Mouse (Mus musculus): ENCODE results near the gene Scgb1b30. TPM values are rescaled to one million over a fixed set of nuclear protein-coding genes. Genes with fewer than 3 reads are reported as not detected.
"Not testable (repeated sequence)": the region's sequence is repeated elsewhere in the genome, so short reads cannot be mapped to it uniquely, and the experiment has no call there.

The Scgb1b30 gene
- polyA plus RNA-seq (2015; fragmentation: Nextera tagmentation; extraction: Ambion mirVana), result not detected in 2 replicates

- Histone ChIP-seq H3K9ac (no peak within 1 kb of the TSS), H3K36me3 (ENCODE audit: poor library complexity, severe bottlenecking) (no peaks in the 10 kb centered on the region), H3K27me3 (no peaks in the 10 kb centered on the region), H3K4me3 (no peak within 1 kb of the TSS), H3K27ac (no peak within 1 kb of the TSS), H3K4me2 (no peak within 1 kb of the TSS), H3K4me1 (no peaks in the 10 kb centered on the region), H3K9me3 (replicated peaks) (peaks cover 9% of the 10 kb centered on the region; the same call in 1 of the 2 replicates)
- WGBS, result 71% methylated on average over 3 of the region's 3 CpGs
- no peak for ATAC-seq
These were observed at the start of gene Scgb1b30 for GRCm38 (mm10) chr7:34094911-34095481. TSS of gene Scgb1b30 (plus strand) at chr7:34095431.

GRCm38 (mm10) chr7:34068132-34068531 lies 27.1 kb upstream of the Scgb1b30 start:
- not testable (repeated sequence) for H3K36me3 ChIP-seq (ENCODE audit: poor library complexity, severe bottlenecking); H3K9ac ChIP-seq; H3K27me3 ChIP-seq; H3K27ac ChIP-seq; H3K4me1 ChIP-seq; H3K4me2 ChIP-seq; H3K4me3 ChIP-seq; H3K9me3 ChIP-seq (replicated peaks); ATAC-seq
- WGBS, result 79% methylated on average over 5 of the region's 5 CpGs

- Histone ChIP-seq H3K36me3 (ENCODE audit: poor library complexity, severe bottlenecking) (no peaks in the 10 kb centered on the region), H3K27me3 (no peaks in the 10 kb centered on the region), H3K9me3 (replicated peaks) (no peaks in the 10 kb centered on the region; the same call in 1 of the 2 replicates), H3K4me3 (no peak overlapping the region), H3K9ac (no peak overlapping the region), H3K4me1 (no peaks in the 10 kb centered on the region), H3K27ac (no peak overlapping the region), H3K4me2 (no peak overlapping the region)
- no peak for ATAC-seq
- WGBS, result 84% methylated on average over 2 of the region's 2 CpGs
These were observed 4.8 kb downstream of the Scgb1b30 start for GRCm38 (mm10) chr7:34100002-34100401.

- Histone ChIP-seq H3K4me2 (no peak overlapping the region), H3K9me3 (replicated peaks) (no peaks in the 10 kb centered on the region; the same call in 1 of the 2 replicates), H3K36me3 (ENCODE audit: poor library complexity, severe bottlenecking) (no peaks in the 10 kb centered on the region), H3K27ac (no peak overlapping the region), H3K27me3 (no peaks in the 10 kb centered on the region), H3K9ac (no peak overlapping the region), H3K4me3 (no peak overlapping the region), H3K4me1 (no peaks in the 10 kb centered on the region)
- no peak for ATAC-seq
These were observed 6.0 kb downstream of the Scgb1b30 start for GRCm38 (mm10) chr7:34101276-34101675.

- H3K27ac ChIP-seq, result no peak overlapping the region
- H3K4me3 ChIP-seq, result no peak overlapping the region
- H3K36me3 ChIP-seq (ENCODE audit: poor library complexity, severe bottlenecking), result peaks cover 38% of the 10 kb centered on the region
- no peaks in the 10 kb centered on the region for H3K27me3 ChIP-seq
- no peaks in the 10 kb centered on the region for H3K9me3 ChIP-seq (replicated peaks)
- ATAC-seq, result 0 out of 2 replicates have a peak, but pooled peaks have one; percentile 27
- H3K4me2 ChIP-seq, result no peak overlapping the region
- H3K9ac ChIP-seq, result no peak overlapping the region
- WGBS, result 65% methylated on average over 5 of the region's 5 CpGs
- H3K4me1 ChIP-seq, result no peaks in the 10 kb centered on the region
These were observed 14.0 kb downstream of the Scgb1b30 start for GRCm38 (mm10) chr7:34109190-34109589.

- no peak for ATAC-seq
- Histone ChIP-seq H3K4me3 (no peak overlapping the region), H3K4me1 (0 out of 2 replicates have a peak, but pooled peaks cover 5% of the 10 kb centered on the region), H3K4me2 (no peak overlapping the region), H3K9me3 (replicated peaks) (no peaks in the 10 kb centered on the region), H3K27me3 (no peaks in the 10 kb centered on the region), H3K27ac (no peak overlapping the region), H3K9ac (no peak overlapping the region), H3K36me3 (ENCODE audit: poor library complexity, severe bottlenecking) (peaks cover 70% of the 10 kb centered on the region)
- 73% methylated on average over 3 of the region's 3 CpGs for WGBS
These were observed 21.4 kb downstream of the Scgb1b30 start for GRCm38 (mm10) chr7:34116601-34117000.

GRCm38 (mm10) chr7:34120636-34121035 lies 25.4 kb downstream of the Scgb1b30 start:
- H3K4me1 ChIP-seq; H3K9ac ChIP-seq; H3K27ac ChIP-seq; H3K4me3 ChIP-seq; H3K27me3 ChIP-seq; H3K4me2 ChIP-seq; ATAC-seq; H3K9me3 ChIP-seq (replicated peaks): not testable (repeated sequence)
- WGBS, result 47% methylated on average over 1 of the region's 1 CpGs
- peaks cover 34% of the 10 kb centered on the region; the same call in 1 of the 2 replicates for H3K36me3 ChIP-seq (ENCODE audit: poor library complexity, severe bottlenecking)

GRCm38 (mm10) chr7:34122987-34123720 lies 27.9 kb downstream of the Scgb1b30 start:
- H3K4me2 ChIP-seq, result no peak overlapping the region
- H3K4me1 ChIP-seq, result no peaks in the 10 kb centered on the region; the same call in 1 of the 2 replicates
- peaks cover 21% of the 10 kb centered on the region for H3K36me3 ChIP-seq (ENCODE audit: poor library complexity, severe bottlenecking)
- WGBS, result 89% methylated on average over 6 of the region's 6 CpGs
- H3K9me3 ChIP-seq (replicated peaks), result peaks cover 5% of the 10 kb centered on the region
- no peaks in the 10 kb centered on the region for H3K27me3 ChIP-seq
- ATAC-seq, result peak; percentile 59
- H3K27ac ChIP-seq, result no peak overlapping the region
- no peak overlapping the region for H3K4me3 ChIP-seq
- H3K9ac ChIP-seq, result no peak overlapping the region

GRCm38 (mm10) chr7:34125346-34125745 lies 30.1 kb downstream of the Scgb1b30 start:
- no peak for ATAC-seq
- peaks cover 5% of the 10 kb centered on the region for H3K9me3 ChIP-seq (replicated peaks)
- 93% methylated on average over 9 of the region's 9 CpGs for WGBS
- H3K4me1 ChIP-seq, result peaks cover 3% of the 10 kb centered on the region; the same call in 1 of the 2 replicates
- H3K36me3 ChIP-seq (ENCODE audit: poor library complexity, severe bottlenecking), result peaks cover 10% of the 10 kb centered on the region
- no peaks in the 10 kb centered on the region for H3K27me3 ChIP-seq
- H3K9ac ChIP-seq, result no peak overlapping the region
- no peak overlapping the region for H3K27ac ChIP-seq
- H3K4me3 ChIP-seq, result no peak overlapping the region
- H3K4me2 ChIP-seq, result no peak overlapping the region

GRCm38 (mm10) chr7:34126291-34126690 lies 31.1 kb downstream of the Scgb1b30 start:
- Histone ChIP-seq H3K9me3 (replicated peaks) (peaks cover 5% of the 10 kb centered on the region), H3K4me2 (no peak overlapping the region), H3K4me1 (peaks cover 12% of the 10 kb centered on the region), H3K36me3 (ENCODE audit: poor library complexity, severe bottlenecking) (peaks cover 10% of the 10 kb centered on the region), H3K9ac (no peak overlapping the region), H3K4me3 (no peak overlapping the region), H3K27me3 (no peaks in the 10 kb centered on the region), H3K27ac (no peak overlapping the region)
- 87% methylated on average over 3 of the region's 3 CpGs for whole genome bisulfite sequencing
- ATAC-seq, result no peak

- H3K27me3 ChIP-seq, result no peaks in the 10 kb centered on the region
- peak overlapping the region; percentile 70 for H3K4me2 ChIP-seq
- no peak for ATAC-seq
- H3K9ac ChIP-seq, result peak overlapping the region; percentile 30; the same call in 1 of the 2 replicates
- peaks cover 32% of the 10 kb centered on the region for H3K4me1 ChIP-seq
- H3K27ac ChIP-seq, result no peak overlapping the region
- peaks cover 10% of the 10 kb centered on the region for H3K36me3 ChIP-seq (ENCODE audit: poor library complexity, severe bottlenecking)
- WGBS, result 85% methylated on average over 3 of the region's 3 CpGs
- H3K4me3 ChIP-seq, result peak overlapping the region; percentile 76; the same call in 1 of the 2 replicates
- H3K9me3 ChIP-seq (replicated peaks), result peaks cover 5% of the 10 kb centered on the region; the same call in 1 of the 2 replicates
These were observed 35.9 kb downstream of the Scgb1b30 start for GRCm38 (mm10) chr7:34131118-34131517.

- ATAC-seq, result peak; percentile 3; the same call in 1 of the 2 replicates
- Histone ChIP-seq H3K27me3 (no peaks in the 10 kb centered on the region), H3K36me3 (ENCODE audit: poor library complexity, severe bottlenecking) (peaks cover 4% of the 10 kb centered on the region), H3K27ac (no peak overlapping the region), H3K4me2 (peak overlapping the region; percentile 70), H3K9me3 (replicated peaks) (no peaks in the 10 kb centered on the region), H3K4me1 (peaks cover 32% of the 10 kb centered on the region), H3K4me3 (peak overlapping the region; percentile 76), H3K9ac (peak overlapping the region; percentile 82)
- WGBS, result 18% methylated on average over 3 of the region's 3 CpGs
These were observed 36.7 kb downstream of the Scgb1b30 start for GRCm38 (mm10) chr7:34131959-34132354.

Data from forebrain, embryonic 13.5 days (tissue).